Mouse (Mus musculus) stomach, embryonic 14.5 days (tissue): Measurements from ENCODE around the gene Ccdc180. TPM values are rescaled to one million over a fixed set of nuclear protein-coding genes. Genes with fewer than 3 reads are reported as not detected.

Source experiments
- ATAC-seq: fragments of 200-750 bp; cut with Nextera tagmentation; 2 replicates; pipeline ENCODE4 v1.8.0; 2017; ENCODE audit warnings: low read depth, moderate TSS enrichment; ENCODE audit not compliant: insufficient number of reproducible peaks, insufficient read depth, low FRiP score
- H3K27ac ChIP-seq: fragments of 300-500 bp; sonication (generic); 2 replicates; pipeline ENCODE4 v1.5.1; 2014; ENCODE audit warnings: mild to moderate bottlenecking, low read length, moderate library complexity, mixed read lengths
- H3K27me3 ChIP-seq: fragments of 300-500 bp; sonication (generic); 2 replicates; pipeline ENCODE4 v1.6.1; 2014; ENCODE audit warnings: low read length, control low read depth, mixed read lengths; ENCODE audit not compliant: control insufficient read depth, insufficient read depth
- H3K36me3 ChIP-seq: fragments of 300-500 bp; sonication (generic); 2 replicates; pipeline ENCODE4 v1.6.1; 2014; ENCODE audit warnings: mild to moderate bottlenecking, control low read depth, low read length, moderate library complexity, mixed read lengths; ENCODE audit not compliant: control insufficient read depth, insufficient read depth
- H3K4me1 ChIP-seq: fragments of 300-500 bp; sonication (generic); 2 replicates; pipeline ENCODE4 v1.6.1; 2014; ENCODE audit warnings: low read length, control low read depth, mixed read lengths; ENCODE audit not compliant: control insufficient read depth, insufficient read depth
- H3K4me2 ChIP-seq: fragments of 300-500 bp; sonication (generic); replicated peaks from 2 replicates; pipeline ENCODE4 v1.6.1; 2014; ENCODE audit warnings: low read depth, low read length, control low read depth
- H3K4me3 ChIP-seq: fragments of 300-500 bp; sonication (generic); 2 replicates; pipeline ENCODE4 v1.5.1; 2014; ENCODE audit warnings: low read depth, low read length, control low read depth
- H3K9ac ChIP-seq: fragments of 300-500 bp; sonication (generic); replicated peaks from 2 replicates; pipeline ENCODE4 v1.6.1; 2014; ENCODE audit warnings: low read depth, mild to moderate bottlenecking, control low read depth, low read length, moderate library complexity, mixed read lengths
- H3K9me3 ChIP-seq: fragments of 300-500 bp; sonication (generic); 2 replicates; pipeline ENCODE4 v1.6.1; 2016; ENCODE audit warnings: low read depth, low read length, control low read depth; ENCODE audit not compliant: control insufficient read depth
- WGBS: fragments of 180-500 bp; shearing (Covaris S2); extraction: QIAGEN DNeasy Blood & Tissue Kit; methylation state at CpG from one replicate; pipeline ENCODE4 v1.1.7; 2014; 5-methylcytosine and 5-hydroxymethylcytosine counted together
- polyA plus RNA-seq: library from polyadenylated mRNA; unstranded; fragments of >200 nt; fragmentation: Nextera tagmentation; extraction: Ambion mirVana; gene quantifications from 2 replicates; pipeline ENCODE4 v1.2.1, GENCODE M21; 2014

The Ccdc180 gene
- polyA plus RNA-seq, 1 experiment from 2014 or later: 0.29 TPM

- H3K36me3 ChIP-seq: no peaks in the 10 kb centered on the region
- no peak overlapping the region for H3K27ac ChIP-seq
- ATAC-seq: no peak
- H3K4me2 ChIP-seq: no peak overlapping the region
- no peaks in the 10 kb centered on the region for H3K9me3 ChIP-seq
- peaks cover 6% of the 10 kb centered on the region for H3K4me1 ChIP-seq
- no peak overlapping the region for H3K4me3 ChIP-seq
- WGBS: 77% methylated on average over 6 of the region's 6 CpGs
- no peaks in the 10 kb centered on the region for H3K27me3 ChIP-seq
- no peak overlapping the region for H3K9ac ChIP-seq
These were observed 616 bp upstream of the Ccdc180 start for GRCm38 (mm10) chr4:45889487-45889886.

DNA sequence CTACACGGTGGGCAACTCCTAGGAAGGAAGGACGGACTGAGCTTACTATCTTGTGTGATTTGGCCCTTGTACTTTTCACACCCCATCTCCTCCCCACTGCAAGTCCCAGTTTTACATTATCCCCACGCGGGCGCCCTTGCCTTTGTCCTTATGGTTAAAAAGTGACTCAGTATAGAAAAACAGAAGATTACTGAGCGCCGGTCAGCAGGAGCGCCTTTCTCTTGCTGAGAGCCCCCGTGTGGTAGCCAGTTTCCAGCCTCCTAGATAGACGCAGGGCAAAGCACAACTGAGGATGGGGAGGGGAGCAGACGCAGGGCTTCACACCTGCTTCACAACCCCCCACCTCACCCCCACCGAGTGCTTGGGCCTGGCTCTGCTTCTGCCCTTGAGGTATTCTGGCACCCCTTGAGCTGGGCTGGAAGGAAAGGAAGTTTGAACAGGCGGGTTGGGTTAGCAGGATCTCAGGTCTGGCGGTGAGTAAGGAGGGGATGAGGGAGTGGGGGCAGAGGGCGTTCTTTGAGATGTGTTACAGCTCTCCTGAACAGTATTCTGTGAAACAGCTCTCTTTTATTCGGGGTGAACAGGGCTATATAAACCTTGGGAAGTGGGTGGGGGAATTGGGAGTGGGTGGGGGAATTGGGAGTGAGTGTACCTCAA lies 6.5 kb downstream of the Ccdc180 start:
- Histone ChIP-seq H3K4me1 (peaks cover 5% of the 10 kb centered on the region; the same call in 1 of the 2 replicates), H3K36me3 (no peaks in the 10 kb centered on the region), H3K27ac (no peak overlapping the region), H3K9ac (no peak overlapping the region), H3K27me3 (no peaks in the 10 kb centered on the region), H3K9me3 (no peaks in the 10 kb centered on the region), H3K4me3 (no peak overlapping the region), H3K4me2 (0 out of 2 replicates have a peak overlapping the region, but pooled peaks have one; percentile 8)
- 13% methylated on average over 16 of the region's 16 CpGs for WGBS
- ATAC-seq: peak; percentile 40

DNA sequence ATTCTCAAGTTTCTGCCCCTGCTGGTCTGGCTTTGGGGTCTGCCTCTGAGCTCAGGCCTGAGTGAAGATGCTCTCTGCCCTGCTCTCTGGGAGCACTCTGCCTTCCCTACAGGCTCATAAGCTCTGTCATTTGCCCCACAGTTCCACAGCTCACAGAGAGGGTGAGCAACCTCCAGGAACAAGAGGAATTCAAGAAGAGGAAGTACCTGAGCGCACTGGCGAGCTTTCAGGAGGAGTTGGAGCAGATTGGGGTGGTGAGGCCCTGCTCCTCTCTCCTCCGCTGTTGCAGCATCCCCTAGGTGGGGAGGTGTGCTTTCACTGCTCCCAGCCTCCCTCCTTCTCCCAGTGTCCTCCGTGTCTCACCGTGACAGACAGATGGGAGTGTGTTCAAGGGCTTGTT lies 8.3 kb downstream of the Ccdc180 start:
- 44% methylated on average over 5 of the region's 5 CpGs for WGBS
- H3K9ac ChIP-seq: no peak overlapping the region
- H3K4me1 ChIP-seq: peaks cover 5% of the 10 kb centered on the region; the same call in 1 of the 2 replicates
- no peaks in the 10 kb centered on the region for H3K9me3 ChIP-seq
- H3K4me2 ChIP-seq: no peak overlapping the region
- H3K27ac ChIP-seq: no peak overlapping the region
- H3K4me3 ChIP-seq: no peak overlapping the region
- H3K36me3 ChIP-seq: no peaks in the 10 kb centered on the region
- no peaks in the 10 kb centered on the region for H3K27me3 ChIP-seq
- no peak for ATAC-seq

GRCm38 (mm10) chr4:45909256-45909655 lies 19.2 kb downstream of the Ccdc180 start:
- H3K9ac ChIP-seq: no peak overlapping the region

GRCm38 (mm10) chr4:45909924-45910323 lies 19.8 kb downstream of the Ccdc180 start:
- H3K4me2 ChIP-seq: no peak overlapping the region
- no peak overlapping the region for H3K4me3 ChIP-seq
- no peaks in the 10 kb centered on the region for H3K4me1 ChIP-seq
- H3K36me3 ChIP-seq: no peaks in the 10 kb centered on the region
- H3K9me3 ChIP-seq: no peaks in the 10 kb centered on the region
- 78% methylated on average over 4 of the region's 4 CpGs for WGBS
- no peak overlapping the region for H3K27ac ChIP-seq
- ATAC-seq: no peak
- no peak overlapping the region for H3K9ac ChIP-seq
- H3K27me3 ChIP-seq: no peaks in the 10 kb centered on the region

More at GRCm38 (mm10) chr4:45909256-45909655, 19.2 kb downstream of the Ccdc180 start:
- no peaks in the 10 kb centered on the region for H3K9me3 ChIP-seq
- no peak overlapping the region for H3K4me3 ChIP-seq
- H3K4me2 ChIP-seq: no peak overlapping the region
- H3K27me3 ChIP-seq: no peaks in the 10 kb centered on the region
- no peaks in the 10 kb centered on the region for H3K4me1 ChIP-seq
- no peaks in the 10 kb centered on the region for H3K36me3 ChIP-seq
- 76% methylated on average over 13 of the region's 13 CpGs for WGBS
- no peak for ATAC-seq
- H3K27ac ChIP-seq: no peak overlapping the region

- no peaks in the 10 kb centered on the region for H3K4me1 ChIP-seq
- WGBS: 76% methylated on average over 5 of the region's 5 CpGs
These were observed 21.2 kb downstream of the Ccdc180 start for GRCm38 (mm10) chr4:45911256-45911655.

GRCm38 (mm10) chr4:45911876-45912275 lies 21.8 kb downstream of the Ccdc180 start:
- no peaks in the 10 kb centered on the region for H3K27me3 ChIP-seq
- ATAC-seq: no peak
- H3K9ac ChIP-seq: no peak overlapping the region
- no peaks in the 10 kb centered on the region for H3K36me3 ChIP-seq
- H3K4me1 ChIP-seq: no peaks in the 10 kb centered on the region
- H3K9me3 ChIP-seq: no peaks in the 10 kb centered on the region
- no peak overlapping the region for H3K27ac ChIP-seq
- H3K4me3 ChIP-seq: no peak overlapping the region
- WGBS: 81% methylated on average over 4 of the region's 4 CpGs
- H3K4me2 ChIP-seq: no peak overlapping the region

More at GRCm38 (mm10) chr4:45911256-45911655, 21.2 kb downstream of the Ccdc180 start:
- no peaks in the 10 kb centered on the region for H3K27me3 ChIP-seq
- H3K27ac ChIP-seq: no peak overlapping the region
- no peak overlapping the region for H3K4me2 ChIP-seq
- H3K36me3 ChIP-seq: no peaks in the 10 kb centered on the region
- no peaks in the 10 kb centered on the region for H3K9me3 ChIP-seq
- no peak overlapping the region for H3K9ac ChIP-seq
- no peak overlapping the region for H3K4me3 ChIP-seq
- ATAC-seq: no peak

- no peak overlapping the region for H3K4me3 ChIP-seq
- no peaks in the 10 kb centered on the region for H3K36me3 ChIP-seq
- no peak overlapping the region for H3K4me2 ChIP-seq
- H3K4me1 ChIP-seq: no peaks in the 10 kb centered on the region
- 71% methylated on average over 7 of the region's 7 CpGs for WGBS
- no peak overlapping the region for H3K27ac ChIP-seq
- no peaks in the 10 kb centered on the region for H3K9me3 ChIP-seq
- ATAC-seq: no peak
- no peaks in the 10 kb centered on the region for H3K27me3 ChIP-seq
- H3K9ac ChIP-seq: no peak overlapping the region
These were observed 27.0 kb downstream of the Ccdc180 start for GRCm38 (mm10) chr4:45917091-45917490.
